Mouse (Mus musculus) G1E (cell line): Measurements from ENCODE around the gene Bbs9.

Experiments used
- CTCF ChIP-seq: IDR thresholded peaks from 2 replicates; pipeline ENCODE4 v1.5.1; 2012; ENCODE audit warnings: low read depth, low read length, inconsistent platforms, mixed read lengths
- GATA1 ChIP-seq: IDR thresholded peaks from 2 replicates; pipeline ENCODE4 v1.6.1; 2012; ENCODE audit warnings: borderline replicate concordance, low read length, inconsistent platforms, mixed read lengths
- GATA2 ChIP-seq: IDR thresholded peaks from 2 replicates; pipeline ENCODE4 v1.6.1; 2012; ENCODE audit warnings: low read depth, low read length, inconsistent platforms, borderline replicate concordance
- POLR2AphosphoS5 ChIP-seq: IDR thresholded peaks from 2 replicates; pipeline ENCODE4 v1.6.1; 2012; ENCODE audit warnings: low read depth, low read length, inconsistent platforms; ENCODE audit not compliant: insufficient replicate concordance
- TAL1 ChIP-seq: conservative IDR thresholded peaks from 2 replicates; pipeline ENCODE4 v1.6.1; 2012; ENCODE audit warnings: low read depth, low read length, inconsistent platforms, mixed read lengths

DNA sequence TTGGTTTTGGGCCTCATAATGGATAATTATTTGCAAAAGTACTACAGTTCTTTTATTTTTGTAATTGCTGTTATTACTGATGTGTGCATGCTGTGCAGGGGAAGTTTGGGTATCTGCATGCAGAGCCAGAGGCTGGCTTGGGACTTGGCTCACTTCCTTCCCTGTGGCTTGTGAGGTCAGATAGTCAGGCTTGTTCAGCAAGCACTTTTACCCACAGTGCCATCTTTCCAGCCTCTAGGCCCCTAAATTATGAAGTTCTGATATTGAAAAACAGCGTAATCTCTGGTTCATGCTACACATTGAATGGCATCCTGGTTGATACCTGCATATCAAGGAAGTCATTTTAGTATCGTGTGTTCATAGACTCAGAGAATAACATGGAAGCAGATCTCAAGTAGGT is 197.4 kb downstream of the Bbs9 start:
- no peak for TF ChIP-seq CTCF
- TF ChIP-seq GATA1, result no peak
- no peak for TF ChIP-seq GATA2
- no peak for TF ChIP-seq TAL1
- no peak for TF ChIP-seq POLR2AphosphoS5
